Mouse (Mus musculus) liver, postnatal 0 days (tissue): ENCODE measurements around the gene Fam151b.

Source experiments
- CTCF ChIP-seq: sonication (generic); IDR thresholded peaks from 2 replicates; pipeline ENCODE4 v1.5.1; 2016; ENCODE audit warnings: antibody characterized with exemption, low read depth
- EP300 ChIP-seq: IDR thresholded peaks from 2 replicates; pipeline ENCODE4 v1.6.1; 2016; ENCODE audit warnings: antibody characterized with exemption, low read depth, mild to moderate bottlenecking

- TF ChIP-seq CTCF (no peak), EP300 (no peak)
Measured at GRCm38 (mm10) chr13:92410486-92410885, 73.3 kb downstream of the Fam151b start.
